Mouse (Mus musculus) midbrain, embryonic 13.5 days (tissue): ENCODE measurements around the gene Grin2c. TPM values are rescaled to one million over a fixed set of nuclear protein-coding genes. Genes with fewer than 3 reads are reported as not detected.

ENCODE experiments used
- ATAC-seq: fragments of 200-750 bp; cut with Nextera tagmentation; 2 replicates; pipeline ENCODE4 v1.8.0; 2017; ENCODE audit warnings: mild to moderate bottlenecking, moderate TSS enrichment, moderate library complexity
- H3K27ac ChIP-seq: fragments of 300-500 bp; sonication (generic); 2 replicates; pipeline ENCODE4 v1.5.1; 2015; ENCODE audit warnings: inconsistent platforms, mild to moderate bottlenecking, moderate library complexity
- H3K27me3 ChIP-seq: fragments of 300-500 bp; sonication (generic); 2 replicates; pipeline ENCODE4 v1.6.1; 2015; ENCODE audit warnings: mild to moderate bottlenecking, inconsistent platforms
- H3K36me3 ChIP-seq: fragments of 300-500 bp; sonication (generic); 2 replicates; pipeline ENCODE4 v1.6.1; 2015; ENCODE audit warnings: mild to moderate bottlenecking, inconsistent platforms
- H3K4me1 ChIP-seq: fragments of 300-500 bp; sonication (generic); replicated peaks from 2 replicates; pipeline ENCODE4 v1.6.1; 2015; ENCODE audit warnings: inconsistent platforms
- H3K4me2 ChIP-seq: fragments of 300-500 bp; sonication (generic); replicated peaks from 2 replicates; pipeline ENCODE4 v1.6.1; 2015; ENCODE audit warnings: moderate library complexity, mild to moderate bottlenecking, inconsistent platforms
- H3K4me3 ChIP-seq: fragments of 300-500 bp; sonication (generic); replicated peaks from 2 replicates; pipeline ENCODE4 v1.5.1; 2015; ENCODE audit warnings: mild to moderate bottlenecking, inconsistent platforms
- H3K9ac ChIP-seq: fragments of 300-500 bp; sonication (generic); replicated peaks from 2 replicates; pipeline ENCODE4 v1.6.1; 2015; ENCODE audit warnings: mild to moderate bottlenecking, inconsistent platforms
- H3K9me3 ChIP-seq: fragments of 300-500 bp; sonication (generic); 2 replicates; pipeline ENCODE4 v1.6.1; 2016; ENCODE audit warnings: mild to moderate bottlenecking, inconsistent platforms
- WGBS: fragments of 180-500 bp; shearing (Covaris S2); methylation state at CpG from one replicate; pipeline ENCODE4 v1.1.7; 2015; 5-methylcytosine and 5-hydroxymethylcytosine counted together
- polyA plus RNA-seq: library from polyadenylated mRNA; unstranded; fragments of >200 nt; fragmentation: Nextera tagmentation; extraction: Ambion mirVana; gene quantifications from 2 replicates; pipeline ENCODE4 v1.2.1, GENCODE M21; 2015

The Grin2c gene
- polyA plus RNA-seq, 1 experiment from 2014 or later, result 0.12 TPM

GRCm38 (mm10) chr11:115259134-115259533 is 7.9 kb downstream of the Grin2c start:
- Histone ChIP-seq H3K36me3 (no peaks in the 10 kb centered on the region), H3K9me3 (no peaks in the 10 kb centered on the region), H3K27me3 (peaks cover 98% of the 10 kb centered on the region), H3K4me3 (no peak overlapping the region), H3K4me2 (no peak overlapping the region), H3K27ac (no peak overlapping the region), H3K4me1 (peaks cover 7% of the 10 kb centered on the region), H3K9ac (no peak overlapping the region)
- no peak for ATAC-seq
- WGBS, result 78% methylated on average over 4 of the region's 4 CpGs

- H3K9me3 ChIP-seq, result no peaks in the 10 kb centered on the region
- H3K9ac ChIP-seq, result no peak overlapping the region
- peak overlapping the region; percentile 44 for H3K4me2 ChIP-seq
- H3K27ac ChIP-seq, result no peak overlapping the region
- WGBS, result 15% methylated on average over 59 of the region's 59 CpGs
- H3K4me3 ChIP-seq, result peak overlapping the region; percentile 28
- H3K27me3 ChIP-seq, result peaks cover 95% of the 10 kb centered on the region
- ATAC-seq, result no peak
- peaks cover 7% of the 10 kb centered on the region for H3K4me1 ChIP-seq
- no peaks in the 10 kb centered on the region for H3K36me3 ChIP-seq
Observed at GRCm38 (mm10) chr11:115257775-115258510, 9.1 kb downstream of the Grin2c start.

GRCm38 (mm10) chr11:115251258-115251657 is 15.8 kb downstream of the Grin2c start:
- Histone ChIP-seq H3K36me3 (no peaks in the 10 kb centered on the region), H3K4me3 (no peak overlapping the region), H3K4me1 (peaks cover 42% of the 10 kb centered on the region), H3K27ac (no peak overlapping the region), H3K9ac (no peak overlapping the region), H3K27me3 (peaks cover 90% of the 10 kb centered on the region), H3K4me2 (no peak overlapping the region), H3K9me3 (no peaks in the 10 kb centered on the region)
- ATAC-seq, result no peak
- WGBS, result 54% methylated on average over 3 of the region's 3 CpGs

GRCm38 (mm10) chr11:115250405-115251090 is 16.5 kb downstream of the Grin2c start:
- under 1% methylated on average over 27 of the region's 36 CpGs for WGBS
- no peak overlapping the region for H3K27ac ChIP-seq
- peak overlapping the region; percentile 67 for H3K9ac ChIP-seq
- peaks cover 49% of the 10 kb centered on the region for H3K4me1 ChIP-seq
- peak overlapping the region; percentile 94 for H3K4me2 ChIP-seq
- peaks cover 84% of the 10 kb centered on the region for H3K27me3 ChIP-seq
- peak overlapping the region; percentile 50 for H3K4me3 ChIP-seq
- ATAC-seq, result peak; percentile 41; the same call in 1 of the 2 replicates
- H3K36me3 ChIP-seq, result no peaks in the 10 kb centered on the region
- H3K9me3 ChIP-seq, result no peaks in the 10 kb centered on the region

GRCm38 (mm10) chr11:115249721-115250404 is 17.2 kb downstream of the Grin2c start:
- H3K4me3 ChIP-seq, result peak overlapping the region; percentile 50
- no peak; the same call in 1 of the 2 replicates for ATAC-seq
- peaks cover 5% of the 10 kb centered on the region for H3K36me3 ChIP-seq
- 4% methylated on average over 62 of the region's 63 CpGs for WGBS
- H3K4me2 ChIP-seq, result peak overlapping the region; percentile 94
- peaks cover 53% of the 10 kb centered on the region for H3K4me1 ChIP-seq
- H3K9me3 ChIP-seq, result no peaks in the 10 kb centered on the region
- H3K27ac ChIP-seq, result no peak overlapping the region
- H3K9ac ChIP-seq, result peak overlapping the region; percentile 67
- H3K27me3 ChIP-seq, result peaks cover 78% of the 10 kb centered on the region

GRCm38 (mm10) chr11:115247945-115248344 is 19.1 kb downstream of the Grin2c start:
- peaks cover 23% of the 10 kb centered on the region for H3K36me3 ChIP-seq
- 69% methylated on average over 6 of the region's 6 CpGs for WGBS
- H3K9me3 ChIP-seq, result no peaks in the 10 kb centered on the region
- no peak overlapping the region for H3K4me3 ChIP-seq
- H3K9ac ChIP-seq, result no peak overlapping the region
- ATAC-seq, result no peak
- no peak overlapping the region for H3K27ac ChIP-seq
- H3K4me2 ChIP-seq, result no peak overlapping the region
- H3K4me1 ChIP-seq, result peaks cover 53% of the 10 kb centered on the region
- H3K27me3 ChIP-seq, result peaks cover 66% of the 10 kb centered on the region

GRCm38 (mm10) chr11:115247240-115247639 is 19.8 kb downstream of the Grin2c start:
- no peaks in the 10 kb centered on the region for H3K9me3 ChIP-seq
- 16% methylated on average over 3 of the region's 3 CpGs for WGBS
- H3K4me2 ChIP-seq, result no peak overlapping the region
- ATAC-seq, result no peak
- H3K36me3 ChIP-seq, result peaks cover 23% of the 10 kb centered on the region
- H3K4me1 ChIP-seq, result peaks cover 56% of the 10 kb centered on the region
- H3K4me3 ChIP-seq, result no peak overlapping the region
- no peak overlapping the region for H3K27ac ChIP-seq
- H3K27me3 ChIP-seq, result peaks cover 59% of the 10 kb centered on the region
- no peak overlapping the region for H3K9ac ChIP-seq

GRCm38 (mm10) chr11:115246386-115246785 is 20.7 kb downstream of the Grin2c start:
- no peak overlapping the region for H3K4me2 ChIP-seq
- WGBS, result 72% methylated on average over 8 of the region's 8 CpGs
- ATAC-seq, result no peak
- H3K9ac ChIP-seq, result no peak overlapping the region
- H3K27me3 ChIP-seq, result peaks cover 52% of the 10 kb centered on the region
- H3K4me1 ChIP-seq, result peaks cover 56% of the 10 kb centered on the region
- no peak overlapping the region for H3K4me3 ChIP-seq
- no peak overlapping the region for H3K27ac ChIP-seq
- H3K9me3 ChIP-seq, result no peaks in the 10 kb centered on the region
- H3K36me3 ChIP-seq, result peaks cover 26% of the 10 kb centered on the region

- no peak for ATAC-seq
- whole genome bisulfite sequencing, result 86% methylated on average over 8 of the region's 8 CpGs
- H3K9me3 ChIP-seq, result no peaks in the 10 kb centered on the region
- H3K4me2 ChIP-seq, result no peak overlapping the region
- no peak overlapping the region for H3K4me3 ChIP-seq
- H3K27ac ChIP-seq, result no peak overlapping the region
- peaks cover 37% of the 10 kb centered on the region for H3K27me3 ChIP-seq
- no peak overlapping the region for H3K9ac ChIP-seq
- H3K4me1 ChIP-seq, result peaks cover 47% of the 10 kb centered on the region
- H3K36me3 ChIP-seq, result peaks cover 26% of the 10 kb centered on the region
Observed at GRCm38 (mm10) chr11:115244840-115245239, 22.2 kb downstream of the Grin2c start.

GRCm38 (mm10) chr11:115243783-115244182 is 23.3 kb downstream of the Grin2c start:
- Histone ChIP-seq H3K4me3 (no peak overlapping the region), H3K4me1 (peaks cover 44% of the 10 kb centered on the region), H3K36me3 (peaks cover 26% of the 10 kb centered on the region), H3K27ac (no peak overlapping the region), H3K27me3 (peaks cover 27% of the 10 kb centered on the region), H3K9ac (no peak overlapping the region), H3K9me3 (no peaks in the 10 kb centered on the region), H3K4me2 (no peak overlapping the region)
- ATAC-seq, result no peak
- WGBS, result 91% methylated on average over 12 of the region's 12 CpGs

GRCm38 (mm10) chr11:115242746-115243145 is 24.3 kb downstream of the Grin2c start:
- Histone ChIP-seq H3K27ac (no peak overlapping the region), H3K36me3 (peaks cover 26% of the 10 kb centered on the region), H3K4me2 (no peak overlapping the region), H3K9ac (no peak overlapping the region), H3K4me3 (no peak overlapping the region), H3K4me1 (peaks cover 41% of the 10 kb centered on the region), H3K27me3 (peaks cover 16% of the 10 kb centered on the region), H3K9me3 (no peaks in the 10 kb centered on the region)
- WGBS, result 86% methylated on average over 3 of the region's 3 CpGs
- ATAC-seq, result no peak

GRCm38 (mm10) chr11:115241402-115241801 is 25.6 kb downstream of the Grin2c start:
- Histone ChIP-seq H3K27ac (peak overlapping the region; percentile 39; the same call in 1 of the 2 replicates), H3K4me2 (no peak overlapping the region), H3K9me3 (no peaks in the 10 kb centered on the region), H3K27me3 (peaks cover 6% of the 10 kb centered on the region), H3K9ac (0 out of 2 replicates have a peak overlapping the region, but pooled peaks have one; percentile 6), H3K4me3 (no peak overlapping the region), H3K36me3 (peaks cover 26% of the 10 kb centered on the region), H3K4me1 (peaks cover 31% of the 10 kb centered on the region)
- WGBS, result 84% methylated on average over 11 of the region's 11 CpGs
- no peak for ATAC-seq
